Mouse (Mus musculus): ENCODE data around the gene Sqstm1.

DNA sequence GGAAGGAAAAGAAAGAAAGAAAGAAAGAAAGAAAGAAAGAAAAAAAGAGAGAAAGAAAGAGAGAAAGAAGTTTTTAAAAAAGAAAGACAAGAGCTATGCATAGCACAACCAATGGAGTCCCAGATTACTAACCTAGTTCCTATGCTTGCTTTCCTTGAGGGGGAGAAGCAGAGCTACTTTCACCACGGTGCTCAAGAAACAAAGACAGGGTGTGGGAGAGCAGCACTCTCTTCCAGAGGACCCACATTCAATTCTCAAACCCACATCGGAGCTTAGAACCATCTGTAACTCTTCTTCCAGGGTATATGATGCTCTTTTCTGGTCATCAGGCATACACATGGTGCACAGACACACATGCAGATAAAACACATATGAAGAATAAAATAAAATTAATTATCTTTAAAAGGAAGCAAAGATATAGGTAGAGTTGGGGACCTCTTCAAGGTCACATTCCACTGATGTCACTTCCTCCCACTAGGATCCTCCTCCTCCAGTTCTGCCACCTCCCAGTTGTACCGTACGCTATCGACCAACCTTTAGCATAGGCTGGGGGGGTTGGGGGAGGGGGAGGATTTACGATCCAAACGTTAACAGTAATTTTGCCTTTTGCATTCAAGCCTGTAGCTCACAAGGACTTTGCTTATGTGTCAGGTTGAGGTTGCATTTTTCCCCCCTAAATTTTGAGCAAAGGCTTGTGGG lies 38.0 kb upstream of the Sqstm1 start:
- TF ChIP-seq CTCF (IDR thresholded peaks at IDR 0.05) (no peak), POLR2A (IDR thresholded peaks at IDR 0.05; ENCODE audit: insufficient read depth, low read depth, low read length) (no peak)
